In genomic region chr10:128061109-128061508, GRCm38 (mm10) we compare ENCODE assay signal across 9 mouse cellular contexts. TPM values are rescaled to one million over a fixed set of nuclear protein-coding genes. Genes with fewer than 3 reads are reported as not detected.
DNase-seq lines count a peak whose midpoint lies in the region; ATAC-seq and TF ChIP-seq lines count a peak whose summit lies in the region.
"Had no signal": no experiment of that assay in that cellular context is flagged by ENCODE, and none has a peak within 500 bp of the region (broad histone marks: within the 10 kb centered on the region; RNA-seq: fewer than 3 reads in every experiment).

No protein-coding gene starts in this region.

- peaks cover 25% of the 10 kb centered on the region for H3K4me1 ChIP-seq in lung, embryonic 15.5 days
- H3K4me1 ChIP-seq in embryonic fibroblast, embryonic 13.5 days (ENCODE audit: control insufficient read depth, insufficient read depth, low read length) = peaks cover 8% of the 10 kb centered on the region
- H3K4me1 ChIP-seq in limb, embryonic 13.5 days = peaks cover 22% of the 10 kb centered on the region
- peaks cover 34% of the 10 kb centered on the region for H3K4me1 ChIP-seq in neural tube, embryonic 13.5 days (replicated peaks)
- H3K4me1 ChIP-seq in cerebellum, adult 2 months (ENCODE audit: control insufficient read depth, insufficient read depth, low read length) = peaks cover 9% of the 10 kb centered on the region; the same call in 1 of the 2 replicates

- peak overlapping the region; percentile 86; the same call in 1 of the 2 replicates for H3K9ac ChIP-seq in lung, embryonic 15.5 days
- peak overlapping the region; percentile 98 for H3K9ac ChIP-seq in limb, embryonic 13.5 days
- H3K9ac ChIP-seq in neural tube, embryonic 13.5 days = peak overlapping the region; percentile 95

- no peak for ATAC-seq in lung, embryonic 15.5 days (ENCODE audit: borderline replicate concordance, extremely low read depth, low FRiP score, low TSS enrichment)
- ATAC-seq in limb, embryonic 13.5 days (ENCODE audit: low FRiP score, low read depth) = no peak
- ATAC-seq in neural tube, embryonic 13.5 days (ENCODE audit: low read depth) = no peak

- H3K27me3 ChIP-seq in lung, embryonic 15.5 days = no peaks in the 10 kb centered on the region
- H3K27me3 ChIP-seq in limb, embryonic 13.5 days = no peaks in the 10 kb centered on the region
- no peaks in the 10 kb centered on the region for H3K27me3 ChIP-seq in neural tube, embryonic 13.5 days
- H3K27me3 ChIP-seq in cerebellum, adult 2 months (ENCODE audit: control insufficient read depth, insufficient read depth, low read length) = no peaks in the 10 kb centered on the region

- no peak for TF ChIP-seq CTCF in embryonic fibroblast, embryonic 13.5 days (IDR thresholded peaks at IDR 0.05; ENCODE audit: borderline replicate concordance, insufficient read depth, low read length)
- TF ChIP-seq CTCF in cerebellum, adult 2 months (IDR thresholded peaks at IDR 0.05; ENCODE audit: borderline replicate concordance, insufficient read depth, low read depth, low read length) = no peak

- DNase-seq in lung, adult 18-20 months = no peak
- DNase-seq in layer of hippocampus, postnatal 10 days (ENCODE audit: low spot score in 2 of 2) = no peak
- DNase-seq in c-Kit-positive CD71-positive TER-119-positive erythroid progenitor cells, embryonic 14.5 days (ENCODE audit: low spot score) = no peak
- DNase-seq in cerebellum, adult 2 months = no peak
- DNase-seq: kidney, postnatal 4 days had no signal

- peak overlapping the region; percentile 94 for H3K4me3 ChIP-seq in lung, embryonic 15.5 days
- peak overlapping the region; percentile 82 for H3K4me3 ChIP-seq in embryonic fibroblast, embryonic 13.5 days (ENCODE audit: insufficient read depth, low read length)
- peak overlapping the region; percentile 98 for H3K4me3 ChIP-seq in limb, embryonic 13.5 days
- H3K4me3 ChIP-seq in neural tube, embryonic 13.5 days = peak overlapping the region; percentile 96
- no peak overlapping the region for H3K4me3 ChIP-seq in cerebellum, adult 2 months (replicated peaks; ENCODE audit: insufficient read depth, low read depth, low read length)

- H3K9me3 ChIP-seq in lung, embryonic 15.5 days = no peaks in the 10 kb centered on the region
- no peaks in the 10 kb centered on the region for H3K9me3 ChIP-seq in limb, embryonic 13.5 days
- H3K9me3 ChIP-seq in neural tube, embryonic 13.5 days = no peaks in the 10 kb centered on the region

- WGBS in lung, embryonic 15.5 days = 78% methylated on average over 5 of the region's 5 CpGs
- WGBS in limb, embryonic 13.5 days = 90% methylated on average over 5 of the region's 5 CpGs
- WGBS in neural tube, embryonic 13.5 days = 95% methylated on average over 5 of the region's 5 CpGs
- 68% methylated on average over 5 of the region's 5 CpGs for WGBS in cerebellum, adult 2 months

- peak overlapping the region; percentile 67 for H3K4me2 ChIP-seq in lung, embryonic 15.5 days
- peak overlapping the region; percentile 84 for H3K4me2 ChIP-seq in limb, embryonic 13.5 days (replicated peaks)
- H3K4me2 ChIP-seq in neural tube, embryonic 13.5 days = peak overlapping the region; percentile 91

- H3K27ac ChIP-seq in lung, embryonic 15.5 days = no peak overlapping the region
- no peak overlapping the region for H3K27ac ChIP-seq in embryonic fibroblast, embryonic 13.5 days (ENCODE audit: insufficient read depth, low read length)
- H3K27ac ChIP-seq in limb, embryonic 13.5 days = no peak overlapping the region
- no peak overlapping the region for H3K27ac ChIP-seq in neural tube, embryonic 13.5 days (replicated peaks)
- no peak overlapping the region for H3K27ac ChIP-seq in cerebellum, adult 2 months (ENCODE audit: insufficient read depth, low read length)

- TF ChIP-seq POLR2A in embryonic fibroblast, embryonic 13.5 days (IDR thresholded peaks at IDR 0.05; ENCODE audit: low read depth, low read length) = no peak
- no peak for TF ChIP-seq POLR2A in cerebellum, adult 2 months (IDR thresholded peaks at IDR 0.05; ENCODE audit: borderline replicate concordance, insufficient read depth, low read length)

- peaks cover 22% of the 10 kb centered on the region for H3K36me3 ChIP-seq in lung, embryonic 15.5 days
- H3K36me3 ChIP-seq in limb, embryonic 13.5 days = peaks cover 22% of the 10 kb centered on the region
- H3K36me3 ChIP-seq in neural tube, embryonic 13.5 days = peaks cover 7% of the 10 kb centered on the region

RNA-seq across cellular contexts. Expression of gene Ptges3, which starts 2.4 kb away (rescaled TPM):
- 550 and 564 TPM in 2 replicates for polyA plus RNA-seq in lung, embryonic 15.5 days (2015; fragmentation: Nextera tagmentation; extraction: Ambion mirVana)
- 270 and 308 TPM in 2 replicates for polyA plus RNA-seq in embryonic fibroblast, embryonic 13.5 days (2011; ENCODE audit: insufficient read length, low read depth, missing spikeins)
- 564 and 574 TPM in 2 replicates for polyA plus RNA-seq in limb, embryonic 13.5 days (2015; fragmentation: Nextera tagmentation; extraction: Ambion mirVana)
- 448 and 456 TPM in 2 replicates for polyA plus RNA-seq in neural tube, embryonic 13.5 days (2015; fragmentation: Nextera tagmentation; extraction: Ambion mirVana)
- 100 to 1,000 TPM; 166 to 168 TPM for total RNA-seq in layer of hippocampus, postnatal 10 days (2021)
- polyA plus RNA-seq in cerebellum, adult 2 months (2012; rRNA removed) = 69.9 and 75.5 TPM in 2 replicates

RNA-seq across cellular contexts. Expression of gene Atp5b, which starts 22.0 kb away (rescaled TPM):
- 2,263 and 2,267 TPM in 2 replicates for polyA plus RNA-seq in lung, embryonic 15.5 days (2015; fragmentation: Nextera tagmentation; extraction: Ambion mirVana)
- polyA plus RNA-seq in embryonic fibroblast, embryonic 13.5 days (2011; ENCODE audit: insufficient read length, low read depth, missing spikeins) = 979 and 1,112 TPM in 2 replicates
- 1,947 and 1,954 TPM in 2 replicates for polyA plus RNA-seq in limb, embryonic 13.5 days (2015; fragmentation: Nextera tagmentation; extraction: Ambion mirVana)
- polyA plus RNA-seq in neural tube, embryonic 13.5 days (2015; fragmentation: Nextera tagmentation; extraction: Ambion mirVana) = 2,119 and 2,171 TPM in 2 replicates
- total RNA-seq in layer of hippocampus, postnatal 10 days (2021) = 1,000 to 10,000 TPM; 1,650 to 1,701 TPM
- 2,153 and 2,193 TPM in 2 replicates for polyA plus RNA-seq in cerebellum, adult 2 months (2012; rRNA removed)

RNA-seq across cellular contexts. Expression of gene Naca, which starts 25.7 kb away (rescaled TPM):
- polyA plus RNA-seq in lung, embryonic 15.5 days (2015; fragmentation: Nextera tagmentation; extraction: Ambion mirVana) = 728 and 741 TPM in 2 replicates
- 887 and 940 TPM in 2 replicates for polyA plus RNA-seq in embryonic fibroblast, embryonic 13.5 days (2011; ENCODE audit: insufficient read length, low read depth, missing spikeins)
- polyA plus RNA-seq in limb, embryonic 13.5 days (2015; fragmentation: Nextera tagmentation; extraction: Ambion mirVana) = 797 and 826 TPM in 2 replicates
- 612 and 618 TPM in 2 replicates for polyA plus RNA-seq in neural tube, embryonic 13.5 days (2015; fragmentation: Nextera tagmentation; extraction: Ambion mirVana)
- 100 to 1,000 TPM; 350 to 389 TPM for total RNA-seq in layer of hippocampus, postnatal 10 days (2021)
- polyA plus RNA-seq in cerebellum, adult 2 months (2012; rRNA removed) = 209 and 230 TPM in 2 replicates

RNA-seq across cellular contexts. Expression of gene Baz2a, which starts 30.3 kb away (rescaled TPM):
- polyA plus RNA-seq in lung, embryonic 15.5 days (2015; fragmentation: Nextera tagmentation; extraction: Ambion mirVana) = 10.6 and 11.0 TPM in 2 replicates
- polyA plus RNA-seq in embryonic fibroblast, embryonic 13.5 days (2011; ENCODE audit: insufficient read length, low read depth, missing spikeins) = 32.4 and 36.8 TPM in 2 replicates
- 9.0 and 10.5 TPM in 2 replicates for polyA plus RNA-seq in limb, embryonic 13.5 days (2015; fragmentation: Nextera tagmentation; extraction: Ambion mirVana)
- polyA plus RNA-seq in neural tube, embryonic 13.5 days (2015; fragmentation: Nextera tagmentation; extraction: Ambion mirVana) = 10.9 and 12.2 TPM in 2 replicates
- 10 to 100 TPM; 32.0 to 35.1 TPM for total RNA-seq in layer of hippocampus, postnatal 10 days (2021)
- polyA plus RNA-seq in cerebellum, adult 2 months (2012; rRNA removed) = 42.9 and 45.2 TPM in 2 replicates

RNA-seq across cellular contexts. Expression of gene Prim1, which starts 46.1 kb away (rescaled TPM):
- polyA plus RNA-seq in lung, embryonic 15.5 days (2015; fragmentation: Nextera tagmentation; extraction: Ambion mirVana) = 90.2 and 93.0 TPM in 2 replicates
- 21.8 and 30.9 TPM in 2 replicates for polyA plus RNA-seq in embryonic fibroblast, embryonic 13.5 days (2011; ENCODE audit: insufficient read length, low read depth, missing spikeins)
- polyA plus RNA-seq in limb, embryonic 13.5 days (2015; fragmentation: Nextera tagmentation; extraction: Ambion mirVana) = 93.3 and 96.1 TPM in 2 replicates
- polyA plus RNA-seq in neural tube, embryonic 13.5 days (2015; fragmentation: Nextera tagmentation; extraction: Ambion mirVana) = 32.1 and 35.9 TPM in 2 replicates
- 1 to 10 TPM; 8.0 to 9.7 TPM for total RNA-seq in layer of hippocampus, postnatal 10 days (2021)
- 16.2 and 17.4 TPM in 2 replicates for polyA plus RNA-seq in cerebellum, adult 2 months (2012; rRNA removed)
